Mouse (Mus musculus) intestine, postnatal 0 days (tissue): Measurements from ENCODE around the gene Cdk9. TPM values are rescaled to one million over a fixed set of nuclear protein-coding genes. Genes with fewer than 3 reads are reported as not detected.

Experiments used
- ATAC-seq: fragments of 200-750 bp; cut with Nextera tagmentation; 2 replicates; pipeline ENCODE4 v1.8.0; 2017; ENCODE audit warnings: mild to moderate bottlenecking, moderate TSS enrichment, moderate library complexity
- H3K27ac ChIP-seq: fragments of 300-500 bp; sonication (generic); 2 replicates; pipeline ENCODE4 v1.5.1; 2014; ENCODE audit warnings: mild to moderate bottlenecking, low read depth, low read length, moderate library complexity
- H3K27me3 ChIP-seq: fragments of 300-500 bp; sonication (generic); replicated peaks from 2 replicates; pipeline ENCODE4 v1.6.1; 2014; ENCODE audit warnings: low read length, mixed read lengths; ENCODE audit not compliant: control insufficient read depth, insufficient read depth
- H3K36me3 ChIP-seq: fragments of 300-500 bp; sonication (generic); 2 replicates; pipeline ENCODE4 v1.6.1; 2014; ENCODE audit warnings: mild to moderate bottlenecking, moderate library complexity; ENCODE audit not compliant: control insufficient read depth, insufficient read depth
- H3K4me1 ChIP-seq: fragments of 300-500 bp; sonication (generic); replicated peaks from 2 replicates; pipeline ENCODE4 v1.6.1; 2014; ENCODE audit warnings: antibody characterized with exemption, low read length, mixed read lengths; ENCODE audit not compliant: control insufficient read depth, insufficient read depth
- H3K4me2 ChIP-seq: fragments of 300-500 bp; sonication (generic); replicated peaks from 2 replicates; pipeline ENCODE4 v1.6.1; 2014; ENCODE audit warnings: low read depth, mild to moderate bottlenecking, moderate library complexity
- H3K4me3 ChIP-seq: fragments of 300-500 bp; sonication (generic); 2 replicates; pipeline ENCODE4 v1.5.1; 2014; ENCODE audit warnings: low read depth, low read length
- H3K9ac ChIP-seq: fragments of 300-500 bp; sonication (generic); 2 replicates; pipeline ENCODE4 v1.6.1; 2014; ENCODE audit warnings: mild to moderate bottlenecking, low read depth, low read length
- H3K9me3 ChIP-seq: fragments of 300-500 bp; sonication (generic); 2 replicates; pipeline ENCODE4 v1.6.1; 2016; ENCODE audit warnings: mixed run types; ENCODE audit not compliant: control insufficient read depth
- CTCF ChIP-seq: sonication (generic); IDR thresholded peaks from 2 replicates; pipeline ENCODE4 v1.5.1; 2016; ENCODE audit warnings: low read depth, mild to moderate bottlenecking, control low read depth, antibody characterized with exemption, moderate library complexity
- WGBS: fragments of 180-500 bp; shearing (Covaris S2); extraction: QIAGEN DNeasy Blood & Tissue Kit; methylation state at CpG from one replicate; pipeline ENCODE4 v1.1.7; 2014; 5-methylcytosine and 5-hydroxymethylcytosine counted together
- polyA plus RNA-seq: library from polyadenylated mRNA; unstranded; fragments of >200 nt; fragmentation: Nextera tagmentation; extraction: Ambion mirVana; gene quantifications from 2 replicates; pipeline ENCODE4 v1.2.1, GENCODE M21; 2015

Cdk9 gene
- polyA plus RNA-seq, 1 experiment from 2014 or later, result 54.0 TPM

- Histone ChIP-seq H3K4me1 (peaks cover 4% of the 10 kb centered on the region), H3K9me3 (no peaks in the 10 kb centered on the region), H3K27me3 (no peaks in the 10 kb centered on the region), H3K4me3 (peak overlapping the region; percentile 62), H3K9ac (peak overlapping the region; percentile 67), H3K4me2 (peak overlapping the region; percentile 88), H3K36me3 (no peaks in the 10 kb centered on the region), H3K27ac (peak overlapping the region; percentile 46)
- ATAC-seq, result peak; percentile 96
- WGBS, result under 1% methylated on average over 51 of the region's 51 CpGs
- TF ChIP-seq CTCF, result peak; percentile 92
Observed at GRCm38 (mm10) chr2:32693823-32694411, 19.0 kb downstream of the Cdk9 start.

GRCm38 (mm10) chr2:32693282-32693681 is 19.6 kb downstream of the Cdk9 start:
- no peaks in the 10 kb centered on the region; the same call in 1 of the 2 replicates for H3K36me3 ChIP-seq
- H3K4me2 ChIP-seq, result peak overlapping the region; percentile 88
- no peak overlapping the region for H3K27ac ChIP-seq
- H3K9me3 ChIP-seq, result no peaks in the 10 kb centered on the region
- no peak for ATAC-seq
- H3K4me3 ChIP-seq, result peak overlapping the region; percentile 62
- TF ChIP-seq CTCF, result no peak
- WGBS, result 10% methylated on average over 7 of the region's 7 CpGs
- H3K4me1 ChIP-seq, result peaks cover 4% of the 10 kb centered on the region
- peak overlapping the region; percentile 67 for H3K9ac ChIP-seq
- no peaks in the 10 kb centered on the region for H3K27me3 ChIP-seq

GRCm38 (mm10) chr2:32692496-32692895 is 20.4 kb downstream of the Cdk9 start:
- no peak overlapping the region for H3K9ac ChIP-seq
- H3K27ac ChIP-seq, result no peak overlapping the region
- no peak for ATAC-seq
- H3K9me3 ChIP-seq, result no peaks in the 10 kb centered on the region
- H3K4me2 ChIP-seq, result peak overlapping the region; percentile 88; the same call in 1 of the 2 replicates
- no peak for TF ChIP-seq CTCF
- H3K4me3 ChIP-seq, result no peak overlapping the region
- no peaks in the 10 kb centered on the region for H3K27me3 ChIP-seq
- peaks cover 8% of the 10 kb centered on the region; the same call in 1 of the 2 replicates for H3K36me3 ChIP-seq
- 89% methylated on average over 14 of the region's 14 CpGs for WGBS
- peaks cover 4% of the 10 kb centered on the region for H3K4me1 ChIP-seq

GRCm38 (mm10) chr2:32691041-32691440 is 21.8 kb downstream of the Cdk9 start:
- H3K27ac ChIP-seq, result no peak overlapping the region
- H3K4me1 ChIP-seq, result peaks cover 4% of the 10 kb centered on the region
- TF ChIP-seq CTCF, result no peak
- no peak overlapping the region for H3K4me3 ChIP-seq
- no peak overlapping the region for H3K4me2 ChIP-seq
- no peak overlapping the region for H3K9ac ChIP-seq
- H3K9me3 ChIP-seq, result no peaks in the 10 kb centered on the region
- WGBS, result 62% methylated on average over 11 of the region's 11 CpGs
- ATAC-seq, result no peak
- no peaks in the 10 kb centered on the region for H3K27me3 ChIP-seq
- H3K36me3 ChIP-seq, result peaks cover 22% of the 10 kb centered on the region; the same call in 1 of the 2 replicates

GRCm38 (mm10) chr2:32689420-32689819 is 23.5 kb downstream of the Cdk9 start:
- TF ChIP-seq CTCF, result peak; percentile 100
- WGBS, result 25% methylated on average over 5 of the region's 5 CpGs

GRCm38 (mm10) chr2:32687562-32687961 is 25.3 kb downstream of the Cdk9 start:
- Histone ChIP-seq H3K9ac (no peak overlapping the region), H3K4me2 (no peak overlapping the region), H3K27me3 (no peaks in the 10 kb centered on the region), H3K4me3 (no peak overlapping the region), H3K9me3 (no peaks in the 10 kb centered on the region), H3K27ac (no peak overlapping the region), H3K36me3 (peaks cover 54% of the 10 kb centered on the region), H3K4me1 (no peaks in the 10 kb centered on the region)
- ATAC-seq, result no peak
- no peak for TF ChIP-seq CTCF
- 92% methylated on average over 8 of the region's 8 CpGs for WGBS

More at GRCm38 (mm10) chr2:32689420-32689819, 23.5 kb downstream of the Cdk9 start:
- no peak overlapping the region for H3K9ac ChIP-seq
- no peaks in the 10 kb centered on the region for H3K9me3 ChIP-seq
- H3K4me2 ChIP-seq, result no peak overlapping the region
- no peak overlapping the region for H3K27ac ChIP-seq
- peaks cover 38% of the 10 kb centered on the region; the same call in 1 of the 2 replicates for H3K36me3 ChIP-seq
- no peak overlapping the region for H3K4me3 ChIP-seq
- ATAC-seq, result peak; percentile 18; the same call in 1 of the 2 replicates
- no peaks in the 10 kb centered on the region for H3K27me3 ChIP-seq
- H3K4me1 ChIP-seq, result peaks cover 4% of the 10 kb centered on the region
